Mouse (Mus musculus): ENCODE data around the gene Nfib. TPM values are rescaled to one million over a fixed set of nuclear protein-coding genes. Genes with fewer than 3 reads are reported as not detected.

Nfib gene
- total and polyA plus RNA-seq, 3 experiments, result not detected

GRCm38 (mm10) chr4:82497141-82497566, 208.4 kb downstream of the Nfib start:
- Histone ChIP-seq H3K36me3 (ENCODE audit: control insufficient read depth in 1 of 2, insufficient read depth in 2 of 2, low read length in 2 of 2) (no peaks in the 10 kb centered on the region), H3K4me1 (ENCODE audit: control insufficient read depth in 1 of 2, insufficient read depth in 2 of 2, low read length in 2 of 2) (no peaks in the 10 kb centered on the region), H3K27ac (ENCODE audit: control insufficient read depth, low read depth, low read length) (no peak overlapping the region), H3K27me3 (ENCODE audit: control insufficient read depth in 1 of 2, insufficient read depth in 2 of 2, low read length in 2 of 2) (no peaks in the 10 kb centered on the region), H3K79me2 (ENCODE audit: control insufficient read depth, insufficient read depth, low read length, poor library complexity) (no peaks in the 10 kb centered on the region), H3K4me3 (ENCODE audit: control insufficient read depth in 1 of 2, insufficient read depth in 1 of 2, low read depth in 2 of 2, low read length in 2 of 2) (no peak overlapping the region), H3K9me3 (replicated peaks; ENCODE audit: insufficient read depth, low read length) (no peaks in the 10 kb centered on the region), H3K9ac (ENCODE audit: control insufficient read depth, low read depth, low read length, poor library complexity, severe bottlenecking) (no peak overlapping the region)
- TF ChIP-seq USF2 (IDR thresholded peaks at IDR 0.05; ENCODE audit: borderline replicate concordance in 1 of 2, insufficient read depth in 1 of 2, low read depth in 1 of 2, low read length in 2 of 2), result no peak
- TF ChIP-seq TBP (IDR thresholded peaks at IDR 0.05; ENCODE audit: low read depth, low read length), result no peak
- TF ChIP-seq ELF1 (IDR thresholded peaks at IDR 0.05; ENCODE audit: low read depth, low read length), result no peak
- no peak for TF ChIP-seq POLR2AphosphoS2 (IDR thresholded peaks at IDR 0.05; ENCODE audit: low read length)
- no peak for DNase-seq (ENCODE audit: low read depth, low spot score)

- Histone ChIP-seq H3K4me1 (ENCODE audit: control insufficient read depth in 1 of 2, insufficient read depth in 2 of 2, low read length in 2 of 2) (no peaks in the 10 kb centered on the region), H3K27ac (ENCODE audit: control insufficient read depth, low read depth, low read length) (no peak overlapping the region), H3K9me3 (replicated peaks; ENCODE audit: insufficient read depth, low read length) (no peaks in the 10 kb centered on the region), H3K27me3 (ENCODE audit: control insufficient read depth in 1 of 2, insufficient read depth in 2 of 2, low read length in 2 of 2) (no peaks in the 10 kb centered on the region), H3K4me3 (ENCODE audit: control insufficient read depth in 1 of 2, insufficient read depth in 1 of 2, low read depth in 2 of 2, low read length in 2 of 2) (no peak overlapping the region), H3K9ac (ENCODE audit: control insufficient read depth, low read depth, low read length, poor library complexity, severe bottlenecking) (no peak overlapping the region), H3K79me2 (ENCODE audit: control insufficient read depth, insufficient read depth, low read length, poor library complexity) (no peaks in the 10 kb centered on the region), H3K36me3 (ENCODE audit: control insufficient read depth in 1 of 2, insufficient read depth in 2 of 2, low read length in 2 of 2) (no peaks in the 10 kb centered on the region)
- TF ChIP-seq SMC3 (IDR thresholded peaks at IDR 0.05; ENCODE audit: low read depth, low read length) (no peak), USF2 (IDR thresholded peaks at IDR 0.05; ENCODE audit: borderline replicate concordance in 1 of 2, insufficient read depth in 1 of 2, low read depth in 1 of 2, low read length in 2 of 2) (no peak)
- no peak for DNase-seq (ENCODE audit: low read depth, low spot score)
Observed at GRCm38 (mm10) chr4:82496383-82496782, 209.2 kb downstream of the Nfib start.

GRCm38 (mm10) chr4:82495605-82496004, 209.9 kb downstream of the Nfib start:
- H3K4me3 ChIP-seq (ENCODE audit: control insufficient read depth in 1 of 2, insufficient read depth in 1 of 2, low read depth in 2 of 2, low read length in 2 of 2), result no peak overlapping the region
- H3K9me3 ChIP-seq (replicated peaks; ENCODE audit: insufficient read depth, low read length), result no peaks in the 10 kb centered on the region
- H3K27ac ChIP-seq (ENCODE audit: control insufficient read depth, low read depth, low read length), result no peak overlapping the region
- no peaks in the 10 kb centered on the region for H3K79me2 ChIP-seq (ENCODE audit: control insufficient read depth, insufficient read depth, low read length, poor library complexity)
- H3K27me3 ChIP-seq (ENCODE audit: control insufficient read depth in 1 of 2, insufficient read depth in 2 of 2, low read length in 2 of 2), result no peaks in the 10 kb centered on the region
- H3K9ac ChIP-seq (ENCODE audit: control insufficient read depth, low read depth, low read length, poor library complexity, severe bottlenecking), result no peak overlapping the region
- no peak for TF ChIP-seq HCFC1 (IDR thresholded peaks at IDR 0.05; ENCODE audit: low read depth, low read length)
- no peak for TF ChIP-seq SIN3A (IDR thresholded peaks at IDR 0.05; ENCODE audit: low read length)
- no peak for TF ChIP-seq NRF1 (IDR thresholded peaks at IDR 0.05; ENCODE audit: insufficient read depth, low read depth, low read length, poor library complexity, severe bottlenecking)
- TF ChIP-seq E2F4 (IDR thresholded peaks at IDR 0.05; ENCODE audit: borderline replicate concordance, low read depth, low read length), result no peak
- no peak for TF ChIP-seq TBP (IDR thresholded peaks at IDR 0.05; ENCODE audit: low read depth, low read length)
- no peak for TF ChIP-seq ELF1 (IDR thresholded peaks at IDR 0.05; ENCODE audit: low read depth, low read length)
- TF ChIP-seq POLR2AphosphoS5 (IDR thresholded peaks at IDR 0.05; ENCODE audit: borderline replicate concordance, low read depth, low read length), result no peak
- no peak for TF ChIP-seq USF1 (IDR thresholded peaks at IDR 0.05; ENCODE audit: low read depth, low read length)
- TF ChIP-seq TAL1 (IDR thresholded peaks at IDR 0.05; ENCODE audit: low read length), result no peak
- TF ChIP-seq CHD1 (IDR thresholded peaks at IDR 0.05; ENCODE audit: low read depth, low read length), result no peak
- no peak for TF ChIP-seq ZC3H11A (IDR thresholded peaks at IDR 0.05; ENCODE audit: low read depth, low read length)
- TF ChIP-seq MAZ (IDR thresholded peaks at IDR 0.05; ENCODE audit: low read depth, low read length), result no peak
- TF ChIP-seq MAX (IDR thresholded peaks at IDR 0.05; ENCODE audit: low read length), result no peak
- TF ChIP-seq SMC3 (IDR thresholded peaks at IDR 0.05; ENCODE audit: low read depth, low read length), result no peak
- no peak for TF ChIP-seq MEF2A (IDR thresholded peaks at IDR 0.05; ENCODE audit: extremely low read depth, insufficient replicate concordance, low read depth, low read length, poor library complexity, severe bottlenecking)
- no peak for TF ChIP-seq RAD21 (IDR thresholded peaks at IDR 0.05; ENCODE audit: low read depth, low read length)
- H3K4me1 ChIP-seq (ENCODE audit: control insufficient read depth in 1 of 2, insufficient read depth in 2 of 2, low read length in 2 of 2), result no peaks in the 10 kb centered on the region
- no peaks in the 10 kb centered on the region for H3K36me3 ChIP-seq (ENCODE audit: control insufficient read depth in 1 of 2, insufficient read depth in 2 of 2, low read length in 2 of 2)
- no peak for DNase-seq (ENCODE audit: low read depth, low spot score)
